Mouse (Mus musculus) neural tube, embryonic 14.5 days (tissue): ENCODE results near the gene Ndufs8. TPM values are rescaled to one million over a fixed set of nuclear protein-coding genes. Genes with fewer than 3 reads are reported as not detected.

Source experiments
- ATAC-seq: fragments of 200-750 bp; cut with Nextera tagmentation; 2 replicates; pipeline ENCODE4 v1.8.0; 2017; ENCODE audit warnings: low read depth, mild to moderate bottlenecking, moderate TSS enrichment, moderate library complexity
- H3K27ac ChIP-seq: fragments of 300-500 bp; sonication (generic); 2 replicates; pipeline ENCODE4 v1.5.1; 2014; ENCODE audit warnings: low read depth, mild to moderate bottlenecking, control low read depth, low read length, moderate library complexity, mixed read lengths
- H3K27me3 ChIP-seq: fragments of 300-500 bp; sonication (generic); 2 replicates; pipeline ENCODE4 v1.6.1; 2014; ENCODE audit warnings: low read length; ENCODE audit not compliant: control insufficient read depth, insufficient read depth
- H3K36me3 ChIP-seq: fragments of 300-500 bp; sonication (generic); 2 replicates; pipeline ENCODE4 v1.6.1; 2014; ENCODE audit warnings: low read length, mixed read lengths; ENCODE audit not compliant: control insufficient read depth, insufficient read depth
- H3K4me1 ChIP-seq: fragments of 300-500 bp; sonication (generic); 2 replicates; pipeline ENCODE4 v1.6.1; 2014; ENCODE audit warnings: low read length; ENCODE audit not compliant: control insufficient read depth, insufficient read depth
- H3K4me2 ChIP-seq: fragments of 300-500 bp; sonication (generic); 2 replicates; pipeline ENCODE4 v1.6.1; 2014; ENCODE audit warnings: mild to moderate bottlenecking, low read depth, low read length, control low read depth
- H3K4me3 ChIP-seq: fragments of 300-500 bp; sonication (generic); 2 replicates; pipeline ENCODE4 v1.5.1; 2014; ENCODE audit warnings: low read depth, low read length, control low read depth, mixed read lengths
- H3K9ac ChIP-seq: fragments of 300-500 bp; sonication (generic); replicated peaks from 2 replicates; pipeline ENCODE4 v1.6.1; 2014; ENCODE audit warnings: low read depth, mild to moderate bottlenecking, control low read depth, low read length, mixed read lengths
- H3K9me3 ChIP-seq: fragments of 300-500 bp; sonication (generic); 2 replicates; pipeline ENCODE4 v1.6.1; 2016; ENCODE audit warnings: low read length; ENCODE audit not compliant: control insufficient read depth
- WGBS: fragments of 180-500 bp; shearing (Covaris S2); extraction: QIAGEN DNeasy Blood & Tissue Kit; methylation state at CpG from one replicate; pipeline ENCODE4 v1.1.7; 2014; 5-methylcytosine and 5-hydroxymethylcytosine counted together
- polyA plus RNA-seq: library from polyadenylated mRNA; unstranded; fragments of >200 nt; fragmentation: Nextera tagmentation; extraction: Ambion mirVana; gene quantifications from 2 replicates; pipeline ENCODE4 v1.2.1, GENCODE M21; 2014

The Ndufs8 gene
- polyA plus RNA-seq, 1 experiment from 2014 or later, result 358 TPM

DNA sequence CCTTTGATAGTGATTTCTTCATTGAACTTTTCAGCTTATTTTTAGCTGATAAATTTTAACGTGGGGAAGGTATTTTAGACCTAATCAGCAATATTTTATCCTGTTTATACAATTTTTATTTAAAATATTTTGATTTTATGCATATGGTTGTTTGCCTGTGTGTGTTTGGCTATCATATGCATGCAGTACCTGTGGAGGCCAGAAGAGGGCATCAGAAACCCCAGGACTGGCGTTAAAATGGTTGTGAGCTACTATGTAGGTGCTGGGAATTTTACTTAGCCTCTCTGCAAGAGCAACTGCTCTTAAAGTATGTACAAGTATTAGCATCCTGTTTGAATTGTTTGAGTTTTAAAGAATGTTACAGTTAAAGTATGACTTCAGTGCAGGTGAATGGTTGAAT is 47.6 kb downstream of the Ndufs8 start:
- no peaks in the 10 kb centered on the region for H3K9me3 ChIP-seq
- H3K27ac ChIP-seq, result no peak overlapping the region
- no peak for ATAC-seq
- H3K9ac ChIP-seq, result no peak overlapping the region
- no peaks in the 10 kb centered on the region for H3K27me3 ChIP-seq
- H3K4me1 ChIP-seq, result no peaks in the 10 kb centered on the region
- H3K4me2 ChIP-seq, result no peak overlapping the region
- 0 out of 2 replicates have a peak, but pooled peaks cover 3% of the 10 kb centered on the region for H3K36me3 ChIP-seq
- H3K4me3 ChIP-seq, result no peak overlapping the region
- 85% methylated on average over 2 of the region's 2 CpGs for WGBS

DNA sequence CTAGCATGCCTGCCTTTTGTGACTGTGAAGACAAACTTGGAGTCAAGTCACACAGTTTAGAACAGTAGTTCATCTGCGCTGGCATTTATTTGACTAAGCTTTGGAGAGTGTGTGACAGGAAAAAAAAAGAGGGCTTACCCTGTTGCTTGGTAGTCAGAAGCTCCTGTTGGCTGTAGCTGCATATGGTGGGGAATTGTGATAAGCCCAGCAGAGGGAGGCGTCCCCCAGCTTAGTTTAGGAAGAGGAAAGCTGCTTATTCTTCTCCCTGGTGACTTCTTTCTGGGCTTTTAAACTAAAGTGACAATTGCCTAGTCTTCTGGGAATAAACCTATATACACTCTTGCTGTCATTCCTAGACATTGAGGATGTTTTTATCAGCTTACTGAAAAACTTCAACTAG is 49.9 kb downstream of the Ndufs8 start:
- 0 out of 2 replicates have a peak, but pooled peaks cover 2% of the 10 kb centered on the region for H3K4me1 ChIP-seq
- no peaks in the 10 kb centered on the region for H3K27me3 ChIP-seq
- no peak overlapping the region for H3K4me2 ChIP-seq
- no peak overlapping the region for H3K9ac ChIP-seq
- ATAC-seq, result no peak
- WGBS, result 86% methylated on average over 2 of the region's 2 CpGs
- no peaks in the 10 kb centered on the region for H3K9me3 ChIP-seq
- H3K4me3 ChIP-seq, result no peak overlapping the region
- H3K27ac ChIP-seq, result no peak overlapping the region
- H3K36me3 ChIP-seq, result 0 out of 2 replicates have a peak, but pooled peaks cover 3% of the 10 kb centered on the region

Other genes starting within 250 kb of the Ndufs8 start
- gene Lrp5, start 226.2 kb downstream of the Ndufs8 start, polyA plus RNA-seq, result 0.98 and 1.3 TPM in 2 replicates
- 33.4 and 37.6 TPM in 2 replicates for gene 1810055G02Rik, start 204.5 kb downstream of the Ndufs8 start, polyA plus RNA-seq
- gene Kmt5b, start 145.4 kb downstream of the Ndufs8 start, polyA plus RNA-seq, result 65.3 and 66.3 TPM in 2 replicates
- 61.2 and 71.1 TPM in 2 replicates for gene Chka, start 61.0 kb downstream of the Ndufs8 start, polyA plus RNA-seq
- gene Tcirg1, start 5.6 kb downstream of the Ndufs8 start, polyA plus RNA-seq, result 8.6 and 16.7 TPM in 2 replicates
- 2.1 and 3.1 TPM in 2 replicates for gene Aldh3b1, start 17.0 kb upstream of the Ndufs8 start, polyA plus RNA-seq
- 4.6 and 8.9 TPM in 2 replicates for gene Unc93b1, start 22.4 kb upstream of the Ndufs8 start, polyA plus RNA-seq
- gene Aldh3b3, start 45.9 kb upstream of the Ndufs8 start, polyA plus RNA-seq, result not detected in 2 replicates
- 0.15 and 0.40 TPM in 2 replicates for gene Aldh3b2, start 59.6 kb upstream of the Ndufs8 start, polyA plus RNA-seq
- gene Acy3, start 73.8 kb upstream of the Ndufs8 start, polyA plus RNA-seq, result 1.6 and 3.0 TPM in 2 replicates
- not detected in 2 replicates for gene Tbx10, start 80.0 kb upstream of the Ndufs8 start, polyA plus RNA-seq
- gene Nudt8, start 87.8 kb upstream of the Ndufs8 start, polyA plus RNA-seq, result 29.4 and 33.7 TPM in 2 replicates
- 3.8 and 4.9 TPM in 2 replicates for gene Gm49405, start 87.9 kb upstream of the Ndufs8 start, polyA plus RNA-seq
- 6.2 and 6.5 TPM in 2 replicates for gene Doc2g, start 90.5 kb upstream of the Ndufs8 start, polyA plus RNA-seq
- 241 and 262 TPM in 2 replicates for gene Ndufv1, start 100.0 kb upstream of the Ndufs8 start, polyA plus RNA-seq
- gene Gstp1, start 125.2 kb upstream of the Ndufs8 start, polyA plus RNA-seq, result 437 and 484 TPM in 2 replicates
- 2.4 TPM in 1 of 2 replicates, not detected in the other for gene Gstp2, start 133.2 kb upstream of the Ndufs8 start, polyA plus RNA-seq
- not detected in 2 replicates for gene Gstp3, start 146.8 kb upstream of the Ndufs8 start, polyA plus RNA-seq
- not detected in 2 replicates for gene Cabp2, start 168.8 kb upstream of the Ndufs8 start, polyA plus RNA-seq
- 78.3 and 81.1 TPM in 2 replicates for gene Cdk2ap2, start 184.4 kb upstream of the Ndufs8 start, polyA plus RNA-seq
- 65.1 and 76.5 TPM in 2 replicates for gene Pitpnm1, start 187.2 kb upstream of the Ndufs8 start, polyA plus RNA-seq
- gene Aip, start 213.1 kb upstream of the Ndufs8 start, polyA plus RNA-seq, result 98.8 and 110 TPM in 2 replicates
- gene Gpr152, start 227.0 kb upstream of the Ndufs8 start, polyA plus RNA-seq, result not detected in 2 replicates
- 0.13 and 0.31 TPM in 2 replicates for gene Cabp4, start 231.3 kb upstream of the Ndufs8 start, polyA plus RNA-seq
- 86.9 and 105 TPM in 2 replicates for gene Coro1b, start 235.8 kb upstream of the Ndufs8 start, polyA plus RNA-seq
- gene Ptprcap, start 240.8 kb upstream of the Ndufs8 start, polyA plus RNA-seq, result 0.51 and 1.0 TPM in 2 replicates